Mouse (Mus musculus) megakaryocyte, embryonic 14.5 days (primary cell): ENCODE data around the gene Slc7a8. TPM values are rescaled to one million over a fixed set of nuclear protein-coding genes. Genes with fewer than 3 reads are reported as not detected.
A peak's percentile ranks its signal among the peaks of the same experiment; 100 is the strongest.

ENCODE experiments used
- H3K27me3 ChIP-seq: replicated peaks from 2 replicates; pipeline ENCODE3; 2012; ENCODE audit warnings: inconsistent platforms
- H3K36me3 ChIP-seq: replicated peaks from 2 replicates; pipeline ENCODE3; 2012; ENCODE audit warnings: low read length, inconsistent platforms, mixed read lengths
- H3K4me1 ChIP-seq: 2 replicates; pipeline ENCODE4 v1.6.1; 2012; ENCODE audit warnings: inconsistent platforms
- H3K4me3 ChIP-seq: replicated peaks from 2 replicates; pipeline ENCODE3; 2012; ENCODE audit warnings: moderate library complexity, mild to moderate bottlenecking, inconsistent platforms
- H3K9me3 ChIP-seq: 2 replicates; pipeline ENCODE4 v1.6.1; 2012; ENCODE audit warnings: inconsistent platforms
- FLI1 ChIP-seq: IDR thresholded peaks from 2 replicates; pipeline ENCODE4 v1.6.1; 2012; ENCODE audit warnings: low read length, inconsistent platforms, mixed read lengths
- GATA1 ChIP-seq: IDR thresholded peaks from 3 replicates; pipeline ENCODE4 v1.6.1; 2012; ENCODE audit warnings: mixed read lengths, low read length, inconsistent platforms, borderline replicate concordance
- polyA plus RNA-seq: library from polyadenylated mRNA; stranded (reverse); fragments of >175 nt; gene quantifications from 2 replicates; pipeline ENCODE4 v1.2.3, GENCODE M21; 2012; ENCODE audit warnings: low replicate concordance; ENCODE audit not compliant: insufficient read depth

Gene Slc7a8
- polyA plus RNA-seq, 1 experiment: 13.9 TPM

DNA sequence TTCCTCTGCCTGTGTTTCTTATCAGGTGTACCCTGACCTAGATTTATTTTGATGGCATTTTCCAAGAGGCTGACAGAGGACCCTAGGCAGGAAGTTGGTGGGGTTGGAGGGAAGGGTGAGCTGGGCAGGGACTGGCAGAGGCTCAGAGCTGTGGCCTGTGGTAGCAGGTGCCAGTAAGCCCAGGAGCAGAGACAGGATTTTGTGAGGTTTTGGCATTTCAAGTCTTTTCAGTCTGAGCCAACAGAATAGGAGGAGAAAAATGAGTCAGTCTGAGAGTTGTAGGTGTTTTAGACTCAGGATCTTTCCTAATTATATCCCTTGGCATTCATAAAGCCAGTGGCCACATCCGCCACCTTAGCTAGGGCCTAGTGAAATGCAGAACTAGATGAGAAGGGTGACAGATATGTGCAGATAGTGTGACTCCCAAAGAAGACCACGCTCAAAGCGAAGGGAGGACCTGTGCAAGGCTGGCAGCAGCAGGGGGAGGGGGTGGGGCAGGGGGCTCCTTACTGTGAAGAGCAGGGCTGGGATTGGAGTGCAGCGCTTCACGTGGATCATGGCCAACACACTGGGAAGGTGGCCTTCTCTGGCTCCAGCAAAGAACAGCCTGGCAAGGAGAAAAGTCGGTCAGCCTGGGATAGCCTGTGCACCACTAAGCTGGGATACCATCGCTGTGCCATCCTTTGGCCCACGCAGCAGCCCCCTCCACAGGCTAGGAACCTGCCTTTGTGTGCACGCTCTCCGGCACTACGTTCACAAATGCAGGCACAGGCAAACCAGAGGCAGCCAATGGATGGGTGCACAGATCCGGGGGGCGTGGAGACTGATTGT is 52.7 kb downstream of the Slc7a8 start:
- Histone ChIP-seq H3K4me1 (peaks cover 11% of the 10 kb centered on the region), H3K36me3 (peaks cover 3% of the 10 kb centered on the region), H3K4me3 (no peak overlapping the region), H3K9me3 (peaks cover 3% of the 10 kb centered on the region; the same call in 1 of the 2 replicates), H3K27me3 (peaks cover 39% of the 10 kb centered on the region)
- TF ChIP-seq GATA1 (no peak), FLI1 (no peak)

DNA sequence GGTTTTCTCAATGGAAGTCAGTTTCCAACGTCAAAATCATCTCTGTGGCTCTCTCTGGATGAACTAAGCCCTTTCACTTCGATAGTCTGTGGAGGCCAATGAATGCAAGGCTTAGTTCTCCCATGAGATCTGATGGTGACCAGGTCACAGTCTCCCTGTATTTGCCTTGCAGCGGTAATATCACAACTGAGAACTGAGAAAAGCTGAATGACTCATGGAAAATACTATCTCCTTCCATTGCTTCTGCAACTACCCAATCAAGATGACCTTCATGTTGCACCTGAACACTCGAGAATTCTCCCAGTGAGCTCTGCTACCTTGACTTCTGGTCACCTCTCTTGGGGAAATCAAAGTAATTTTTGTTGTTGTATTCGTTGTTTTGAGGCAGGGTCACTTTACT is 54.2 kb downstream of the Slc7a8 start:
- Histone ChIP-seq H3K36me3 (peaks cover 9% of the 10 kb centered on the region), H3K27me3 (peaks cover 45% of the 10 kb centered on the region), H3K4me3 (no peak overlapping the region), H3K4me1 (peaks cover 24% of the 10 kb centered on the region), H3K9me3 (peaks cover 3% of the 10 kb centered on the region; the same call in 1 of the 2 replicates)
- TF ChIP-seq FLI1 (no peak), GATA1 (no peak)

DNA sequence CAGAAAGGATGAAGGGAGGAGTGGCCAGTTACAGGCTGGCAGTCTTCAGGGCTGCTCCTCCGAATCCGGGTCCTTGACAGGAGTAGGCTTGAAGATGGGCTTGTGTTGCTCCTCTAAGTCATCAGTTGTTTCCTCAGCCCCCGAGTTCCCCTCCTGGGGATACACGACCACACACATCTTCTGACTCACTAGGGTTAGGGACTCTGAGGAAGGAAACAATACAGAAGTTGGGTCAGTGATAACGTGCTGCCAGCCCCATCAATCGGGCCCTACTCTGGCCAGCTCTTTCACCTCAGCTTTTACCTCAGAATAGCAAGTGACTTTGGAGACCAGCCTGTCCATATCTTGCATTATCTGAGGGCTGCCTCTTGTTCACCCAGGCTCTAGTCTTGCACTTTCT is 57.7 kb downstream of the Slc7a8 start:
- peaks cover 6% of the 10 kb centered on the region for H3K36me3 ChIP-seq

DNA sequence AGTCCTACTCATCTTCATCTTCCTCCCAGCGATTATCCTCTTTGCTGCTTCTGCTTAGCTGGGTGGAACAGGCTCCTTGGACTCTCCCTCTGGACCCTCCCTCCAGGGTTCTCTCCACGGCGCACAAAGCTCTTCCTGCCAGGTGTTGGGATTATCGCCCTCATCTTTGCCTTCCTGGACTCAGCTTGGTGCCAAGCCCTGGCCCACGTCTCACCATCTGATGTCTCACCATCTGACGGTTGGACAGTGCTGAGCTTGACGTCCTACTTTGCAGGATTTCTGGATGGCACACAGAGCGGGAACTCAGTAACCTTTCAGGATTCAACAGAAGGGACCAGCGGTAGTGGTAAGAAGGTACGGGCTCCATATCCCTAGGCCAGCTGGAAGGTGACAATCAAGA is 60.0 kb downstream of the Slc7a8 start:
- TF ChIP-seq GATA1: no peak
- H3K4me1 ChIP-seq: peaks cover 24% of the 10 kb centered on the region
- H3K4me3 ChIP-seq: no peak overlapping the region
- H3K36me3 ChIP-seq: peaks cover 6% of the 10 kb centered on the region
- peaks cover 33% of the 10 kb centered on the region for H3K27me3 ChIP-seq
- peaks cover 9% of the 10 kb centered on the region; the same call in 1 of the 2 replicates for H3K9me3 ChIP-seq

More for the DNA sequence above, 57.7 kb downstream of the Slc7a8 start:
- H3K4me1 ChIP-seq: peaks cover 24% of the 10 kb centered on the region
- peaks cover 6% of the 10 kb centered on the region; the same call in 1 of the 2 replicates for H3K9me3 ChIP-seq
- H3K27me3 ChIP-seq: peaks cover 33% of the 10 kb centered on the region
- no peak overlapping the region for H3K4me3 ChIP-seq
- TF ChIP-seq GATA1: no peak
- TF ChIP-seq FLI1: no peak

DNA sequence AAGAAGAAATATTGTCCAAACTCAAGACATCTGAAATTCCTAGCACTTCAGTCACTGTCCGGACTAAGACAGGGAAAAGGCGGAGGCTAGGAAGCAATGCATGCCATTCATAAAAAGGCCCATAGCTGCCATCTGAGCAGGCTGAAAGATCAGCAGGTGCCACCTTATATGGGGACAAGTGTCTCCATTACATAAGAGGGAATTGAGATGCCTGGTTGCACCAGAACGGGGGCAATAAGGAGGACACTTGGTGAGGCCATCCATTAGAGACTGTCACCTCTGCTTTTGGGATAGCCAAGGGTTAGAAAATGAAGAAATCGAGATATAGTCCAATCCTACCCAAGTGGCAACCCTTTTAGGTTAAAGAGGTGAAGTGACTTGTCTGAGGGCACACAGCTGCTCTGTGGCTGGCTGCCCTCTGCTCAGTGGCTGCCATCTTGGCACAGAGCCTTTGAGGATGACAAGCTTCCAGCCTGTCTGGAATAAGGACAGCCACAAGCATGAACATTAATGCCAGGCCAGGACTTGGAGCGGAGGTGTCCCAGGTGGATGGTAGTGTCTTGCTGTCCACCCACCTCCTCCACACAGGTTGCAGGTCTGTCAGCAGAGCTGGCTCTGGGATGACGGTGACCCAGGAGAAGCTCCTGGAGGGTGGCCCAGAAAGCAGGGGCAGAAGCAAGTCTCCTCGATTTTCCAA is 60.9 kb downstream of the Slc7a8 start:
- peaks cover 24% of the 10 kb centered on the region for H3K4me1 ChIP-seq
- peaks cover 14% of the 10 kb centered on the region for H3K9me3 ChIP-seq
- H3K36me3 ChIP-seq: peaks cover 6% of the 10 kb centered on the region
- no peak overlapping the region for H3K4me3 ChIP-seq
- no peak for TF ChIP-seq FLI1
- TF ChIP-seq GATA1: no peak
- peaks cover 31% of the 10 kb centered on the region for H3K27me3 ChIP-seq

DNA sequence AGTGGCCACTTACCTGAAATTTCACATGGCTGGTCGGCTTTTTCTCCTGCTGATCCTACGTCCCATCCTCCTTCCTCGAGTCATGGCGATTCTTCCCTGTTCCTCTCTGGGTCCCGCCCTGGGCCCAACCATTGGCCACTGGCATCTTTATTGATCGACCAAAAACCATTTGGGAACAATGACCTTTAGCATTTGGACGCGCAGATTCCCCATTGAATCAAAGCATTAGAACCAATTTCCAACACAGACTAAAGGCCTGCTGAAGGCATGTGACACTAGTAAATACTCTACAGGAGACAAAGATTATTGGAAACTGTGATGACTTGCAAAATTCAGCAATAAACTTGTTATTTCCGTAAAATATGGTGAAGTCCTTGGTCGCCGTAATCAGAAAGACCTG is 61.7 kb downstream of the Slc7a8 start:
- H3K4me3 ChIP-seq: no peak overlapping the region
- TF ChIP-seq FLI1: no peak
- TF ChIP-seq GATA1: no peak
- peaks cover 15% of the 10 kb centered on the region for H3K9me3 ChIP-seq
- H3K36me3 ChIP-seq: peaks cover 6% of the 10 kb centered on the region
- peaks cover 24% of the 10 kb centered on the region for H3K4me1 ChIP-seq
- H3K27me3 ChIP-seq: peaks cover 28% of the 10 kb centered on the region

DNA sequence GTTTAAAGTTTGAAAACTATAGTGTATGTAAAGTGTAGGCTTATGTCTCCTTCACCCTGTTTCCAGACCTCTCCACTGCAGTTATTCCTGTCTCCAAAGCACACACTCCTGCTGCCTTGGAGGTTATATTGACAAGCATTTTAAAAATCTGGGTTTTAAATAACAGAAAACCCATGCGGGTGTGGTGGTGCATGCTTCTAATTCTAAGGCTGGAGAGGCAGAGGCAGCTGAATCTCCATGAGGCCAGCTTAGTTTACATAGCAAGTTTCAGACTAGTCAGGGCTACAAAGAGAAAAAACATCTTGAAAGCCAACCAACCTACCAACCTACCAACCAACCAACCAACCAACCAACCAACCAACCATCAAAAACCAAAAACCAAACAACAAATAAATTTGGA is 66.3 kb downstream of the Slc7a8 start:
- TF ChIP-seq GATA1: no peak
- TF ChIP-seq FLI1: no peak

DNA sequence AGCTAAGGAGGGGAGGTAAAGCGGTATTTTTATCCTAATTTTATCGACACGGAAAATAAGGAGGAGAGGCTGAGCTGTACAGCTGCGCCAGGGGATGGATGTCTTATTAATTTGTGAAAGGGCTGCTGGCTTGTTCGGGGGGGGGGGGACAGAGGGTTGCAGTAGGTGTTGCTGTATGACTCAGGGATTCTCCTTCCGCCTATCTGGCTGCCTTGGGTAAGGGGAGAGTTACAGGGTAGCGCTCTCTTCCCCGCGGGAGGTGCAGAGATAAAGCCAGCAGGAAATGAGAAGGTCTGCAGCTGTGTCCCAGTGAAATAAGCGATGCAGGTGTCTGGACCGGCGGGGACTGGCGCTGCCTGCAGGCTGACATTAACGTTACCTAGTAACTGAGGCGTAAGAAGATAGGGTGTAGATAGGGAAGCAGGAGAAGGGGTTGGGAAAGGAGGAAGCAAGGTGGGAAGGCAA is 67.1 kb downstream of the Slc7a8 start:
- H3K4me3 ChIP-seq: peak overlapping the region; percentile 89
- H3K36me3 ChIP-seq: no peaks in the 10 kb centered on the region
- H3K4me1 ChIP-seq: peaks cover 22% of the 10 kb centered on the region
- TF ChIP-seq GATA1 (no peak), FLI1 (no peak)
- peaks cover 15% of the 10 kb centered on the region for H3K9me3 ChIP-seq
- peaks cover 28% of the 10 kb centered on the region for H3K27me3 ChIP-seq

More for the DNA sequence above, 66.3 kb downstream of the Slc7a8 start:
- H3K36me3 ChIP-seq: no peaks in the 10 kb centered on the region
- peaks cover 22% of the 10 kb centered on the region for H3K4me1 ChIP-seq
- H3K27me3 ChIP-seq: peaks cover 20% of the 10 kb centered on the region
- H3K9me3 ChIP-seq: peaks cover 15% of the 10 kb centered on the region
- no peak overlapping the region for H3K4me3 ChIP-seq

DNA sequence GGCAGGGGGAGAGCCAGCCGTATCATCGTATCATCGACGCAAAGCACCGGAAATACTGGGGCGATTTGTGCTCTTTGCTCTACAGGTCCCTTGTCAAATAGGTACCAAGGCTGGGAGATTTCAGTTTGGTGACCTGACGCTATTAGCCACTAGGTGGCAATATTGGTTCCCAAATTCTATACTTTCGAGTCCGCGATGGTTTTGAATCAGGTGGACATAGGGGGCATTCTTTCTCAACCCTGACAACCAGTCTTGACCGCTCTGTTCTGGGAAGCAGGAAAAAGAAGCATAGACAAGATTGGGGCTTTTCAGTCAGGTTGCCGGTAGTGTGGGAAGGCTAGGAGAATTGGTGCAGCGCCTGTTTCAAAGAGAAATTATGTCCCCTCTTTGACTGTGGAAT is 67.6 kb downstream of the Slc7a8 start:
- Histone ChIP-seq H3K4me3 (peak overlapping the region; percentile 89), H3K4me1 (peaks cover 22% of the 10 kb centered on the region), H3K36me3 (no peaks in the 10 kb centered on the region), H3K27me3 (peaks cover 32% of the 10 kb centered on the region), H3K9me3 (peaks cover 13% of the 10 kb centered on the region)
- no peak for TF ChIP-seq GATA1
- no peak for TF ChIP-seq FLI1

DNA sequence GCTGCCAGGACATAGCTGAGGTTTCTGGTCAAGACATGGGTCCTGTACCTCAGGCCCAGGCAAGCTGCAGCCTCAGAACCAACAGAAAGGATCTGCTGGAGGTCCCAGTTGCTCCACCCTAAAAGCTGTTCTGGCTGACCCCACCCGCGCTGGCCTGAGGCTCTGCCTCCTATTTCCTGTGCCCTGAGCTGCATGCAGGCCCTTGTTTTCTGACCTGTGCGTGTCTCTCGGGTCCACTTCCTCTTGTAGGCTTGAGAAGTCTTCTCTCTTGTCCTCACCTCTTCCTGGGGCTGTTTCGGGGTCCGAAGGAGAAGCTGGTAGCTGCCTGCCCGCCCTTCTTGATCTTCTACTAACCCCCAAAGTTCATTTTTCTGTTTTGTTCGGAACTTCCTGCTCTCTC is 68.9 kb downstream of the Slc7a8 start:
- TF ChIP-seq FLI1 (no peak), GATA1 (no peak)
- Histone ChIP-seq H3K4me1 (peaks cover 22% of the 10 kb centered on the region), H3K9me3 (peaks cover 8% of the 10 kb centered on the region), H3K4me3 (peak overlapping the region; percentile 5), H3K36me3 (no peaks in the 10 kb centered on the region), H3K27me3 (peaks cover 44% of the 10 kb centered on the region)
